Mouse (Mus musculus) right cerebral cortex, adult 18-20 months (tissue): Measurements from ENCODE around the gene Eef1akmt4.
A peak's percentile ranks its signal among the peaks of the same experiment; 100 is the strongest.
"Not testable (repeated sequence)": the region's sequence is repeated elsewhere in the genome, so short reads cannot be mapped to it uniquely, and the experiment has no call there.

ENCODE experiments used
- DNase-seq: peaks from one replicate; pipeline ENCODE4 v3.0.0; 2022; ENCODE audit warnings: mixed read lengths

Gene Eef1akmt4

DNA sequence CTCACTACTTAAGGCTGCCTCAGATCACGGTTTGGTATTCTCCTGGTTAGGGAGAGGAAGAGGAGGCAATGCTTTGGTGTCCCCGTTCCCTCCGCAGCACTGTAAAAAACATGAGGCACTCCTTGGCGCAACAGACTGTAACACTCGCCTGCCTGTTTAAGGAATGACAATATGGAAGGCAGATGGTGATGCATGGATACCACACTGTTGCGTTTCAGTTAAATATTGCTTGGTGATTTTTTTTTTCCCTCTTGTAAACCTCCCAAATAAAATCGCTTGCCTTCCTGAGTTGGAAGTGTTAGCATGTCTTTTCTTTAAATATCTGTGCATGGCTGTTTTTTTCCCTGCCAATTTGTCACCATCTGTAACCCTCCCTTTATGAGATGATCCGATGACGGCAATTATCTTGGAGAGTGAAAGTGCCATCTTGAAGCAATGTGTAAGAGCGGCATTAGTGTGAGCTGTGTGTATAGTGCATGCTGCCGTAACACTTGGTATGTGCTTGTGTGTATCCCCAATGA lies 17.5 kb downstream of the Eef1akmt4 start:
- peak; percentile 52 for DNase-seq

DNA sequence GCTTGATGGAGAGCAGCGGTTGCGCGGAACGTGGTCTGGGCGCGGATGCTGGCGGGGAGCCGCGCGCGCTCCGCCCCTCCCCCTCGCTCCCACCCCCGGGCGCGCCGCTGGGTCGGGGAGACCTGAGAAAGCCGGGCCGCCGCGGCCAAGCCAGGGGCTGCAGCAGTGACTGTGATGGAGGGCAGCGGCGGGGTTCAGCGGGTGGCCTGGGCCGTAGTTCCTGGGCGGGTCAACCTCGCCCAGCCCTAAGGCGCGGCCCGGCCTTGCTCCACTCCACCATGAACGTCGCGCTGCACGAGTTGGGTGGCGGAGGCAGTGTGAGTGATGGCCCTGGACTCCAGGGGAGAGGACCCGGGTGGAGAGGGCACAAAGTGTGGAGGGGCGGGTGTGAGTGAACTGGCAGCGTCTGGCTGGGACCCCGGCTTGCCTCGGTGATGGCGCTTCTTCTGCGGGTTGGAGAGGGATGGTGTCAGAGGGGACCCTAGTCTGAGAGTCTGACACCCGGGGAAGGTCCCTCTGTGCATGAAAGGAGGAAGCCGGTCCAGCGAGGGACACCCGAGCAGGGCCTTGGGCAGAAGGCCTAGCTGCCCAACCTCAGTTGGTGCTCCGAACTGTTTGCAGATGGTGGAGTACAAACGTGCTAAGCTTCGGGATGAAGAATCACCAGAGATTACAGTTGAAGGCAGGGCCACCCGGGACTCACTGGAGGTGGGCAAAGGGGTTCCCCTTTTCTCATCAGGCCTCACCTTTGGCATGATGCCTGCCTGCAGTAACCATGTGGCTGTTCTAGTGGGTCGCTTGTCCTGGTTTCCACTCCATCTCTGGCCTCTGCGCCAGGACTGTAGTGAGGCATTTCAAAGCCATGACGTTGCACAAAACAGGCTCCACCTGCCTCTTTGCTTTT lies 18.6 kb downstream of the Eef1akmt4 start, which contains the start of gene Ece2:
Gene Ece2, plus strand, starts transcription at position 98 of the 904 bp plus-strand sequence.
- DNase-seq = peak; percentile 14

DNA sequence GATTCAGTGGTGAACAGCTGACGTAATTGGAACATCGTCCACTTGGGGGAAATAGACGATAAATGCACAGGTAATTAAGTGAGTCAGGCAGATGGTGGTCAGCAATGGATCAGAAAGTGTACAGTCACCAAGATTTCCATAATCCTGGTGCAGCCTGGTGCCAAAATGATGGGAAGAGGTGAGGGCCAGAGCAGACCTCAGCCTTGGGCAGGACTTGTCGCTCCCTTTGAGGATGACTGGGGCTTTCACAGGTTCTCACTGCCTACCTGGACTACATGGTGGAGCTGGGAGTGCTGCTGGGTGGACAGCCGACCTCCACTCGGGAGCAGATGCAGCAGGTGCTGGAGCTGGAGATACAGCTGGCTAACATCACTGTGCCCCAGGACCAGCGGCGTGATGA lies 26.0 kb downstream of the Eef1akmt4 start:
- no peak for DNase-seq

DNA sequence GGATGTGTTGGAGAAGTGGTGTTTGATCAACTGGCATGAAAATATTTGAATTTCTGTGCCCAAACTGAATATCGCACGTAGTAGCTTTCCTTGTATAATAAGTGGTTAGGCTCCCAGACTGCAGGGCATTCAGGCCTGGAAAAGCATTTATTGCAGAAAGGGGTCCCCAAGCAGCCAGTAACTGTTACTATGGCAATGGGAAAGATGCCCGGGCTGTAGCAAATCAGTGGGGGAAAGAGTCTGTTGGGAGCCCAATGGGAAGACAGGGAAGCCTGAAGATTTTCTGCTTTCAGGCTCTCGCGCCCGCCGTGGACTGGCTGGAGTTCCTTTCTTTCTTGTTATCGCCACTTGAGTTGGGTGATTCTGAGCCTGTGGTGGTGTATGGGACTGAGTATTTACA lies 27.0 kb downstream of the Eef1akmt4 start:
- peak; percentile 32 for DNase-seq

DNA sequence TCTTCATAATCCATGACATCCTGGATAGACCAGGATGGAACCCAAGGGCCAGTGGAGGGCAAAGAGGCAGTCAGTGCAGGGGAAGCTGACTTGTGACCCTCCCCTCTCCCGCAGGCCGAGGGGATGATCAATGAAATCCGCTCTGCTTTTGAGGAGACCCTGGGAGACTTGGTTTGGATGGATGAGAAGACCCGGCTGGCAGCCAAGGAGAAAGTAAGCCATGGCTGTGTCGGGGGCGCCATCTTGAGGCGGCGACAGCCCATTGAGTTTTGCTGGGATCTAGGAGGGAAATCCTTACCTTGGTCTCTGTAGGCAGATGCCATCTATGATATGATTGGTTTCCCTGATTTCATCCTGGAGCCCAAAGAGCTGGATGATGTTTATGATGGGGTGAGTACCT lies 30.8 kb downstream of the Eef1akmt4 start:
- peak; percentile 77 for DNase-seq

DNA sequence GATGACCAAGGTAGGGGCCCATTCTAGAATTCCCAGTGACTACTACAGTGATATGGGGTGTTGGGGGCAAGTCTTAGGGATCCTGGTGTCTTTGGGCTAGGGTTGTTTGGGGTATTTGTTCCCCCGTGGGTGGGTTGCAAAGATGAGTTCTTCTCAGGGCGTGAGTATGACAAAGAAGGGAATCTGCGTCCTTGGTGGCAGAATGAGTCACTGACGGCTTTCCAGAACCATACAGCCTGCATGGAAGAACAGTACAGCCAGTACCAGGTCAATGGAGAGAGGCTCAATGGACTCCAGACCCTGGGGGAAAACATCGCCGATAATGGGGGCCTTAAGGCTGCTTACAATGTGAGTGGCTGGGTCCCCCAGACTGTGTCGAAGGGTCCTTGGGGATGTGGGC lies 32.5 kb downstream of the Eef1akmt4 start:
- no peak for DNase-seq

DNA sequence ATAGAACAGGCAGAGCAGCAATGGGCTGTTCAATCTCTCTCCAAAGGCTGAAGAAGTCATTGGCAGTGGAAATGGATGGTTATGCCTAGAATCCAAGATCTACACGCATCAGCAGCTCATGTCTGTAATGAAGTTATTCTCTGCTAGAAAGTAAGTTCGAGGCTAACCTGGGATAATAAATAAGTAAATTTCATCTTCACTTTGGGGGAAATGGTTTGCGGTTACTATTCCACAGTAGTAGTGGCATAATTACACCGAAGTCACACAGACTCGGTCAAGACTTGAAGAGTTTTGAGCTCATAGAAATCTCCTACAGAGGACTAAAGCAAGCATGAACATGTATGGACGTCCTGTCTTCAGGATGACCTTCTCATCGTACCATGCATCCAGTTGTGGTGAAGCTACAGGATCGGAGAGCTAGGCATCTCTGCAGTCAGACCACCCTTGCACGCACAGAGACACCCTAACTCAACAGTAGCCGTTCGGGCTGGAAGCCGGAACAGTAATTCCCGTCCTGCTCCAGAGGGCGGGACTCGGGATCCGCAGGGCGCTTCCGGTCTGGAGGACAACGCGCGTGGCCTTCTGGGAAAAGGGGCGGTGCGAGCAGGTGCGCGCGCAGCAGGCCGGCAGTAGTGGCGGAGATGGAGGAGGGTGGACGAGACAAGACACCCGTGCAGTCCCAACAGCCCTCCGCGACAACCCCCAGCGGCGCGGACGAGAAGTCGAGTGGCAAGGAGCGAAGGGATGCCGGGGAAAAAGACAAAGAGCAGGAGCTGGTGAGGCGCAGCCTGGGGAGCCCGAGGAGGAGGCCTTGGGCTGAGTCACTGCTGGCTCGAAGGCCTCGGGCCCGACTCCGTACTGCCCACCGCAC lies 39.9 kb downstream of the Eef1akmt4 start, which contains the start of gene Psmd2:
Gene Psmd2, plus strand, starts transcription at position 577 of the 871 bp plus-strand sequence.
- peak; percentile 97 for DNase-seq

DNA sequence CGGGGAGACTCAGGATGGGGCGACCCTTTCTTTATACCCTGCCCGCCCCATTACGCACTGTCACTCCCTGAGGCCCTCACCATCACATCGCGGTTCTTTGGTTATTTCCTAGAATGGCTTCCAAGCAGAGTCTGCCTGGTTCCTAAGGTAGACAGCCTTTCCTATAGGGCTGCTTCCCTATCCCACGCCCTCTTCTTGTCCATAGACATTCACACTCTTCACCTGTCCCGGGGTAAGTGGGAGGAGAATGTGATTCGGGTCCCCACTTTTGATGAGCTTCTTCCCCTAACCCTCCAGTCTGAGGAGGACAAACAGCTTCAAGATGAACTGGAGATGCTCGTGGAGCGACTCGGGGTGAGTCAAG lies 40.5 kb downstream of the Eef1akmt4 start:
- DNase-seq = no peak

DNA sequence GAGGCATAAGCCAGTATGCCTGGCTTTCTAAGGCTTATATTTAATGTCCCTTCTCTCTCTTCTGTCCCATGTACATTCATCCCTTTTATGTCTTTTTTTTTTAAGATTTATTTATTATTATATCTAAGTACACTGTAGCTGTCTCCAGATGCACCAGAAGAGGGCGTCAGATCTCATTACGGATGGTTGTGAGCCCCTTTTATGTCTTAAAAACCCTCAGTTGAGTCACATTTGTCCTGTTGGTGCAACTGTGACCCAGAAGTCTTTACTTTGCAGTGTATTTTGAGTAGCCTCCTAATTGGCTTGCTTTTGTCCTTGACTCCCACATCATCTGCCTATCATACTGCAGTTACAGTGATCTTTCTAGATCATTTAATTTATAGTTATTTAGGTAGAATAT lies 41.9 kb downstream of the Eef1akmt4 start:
- DNase-seq = no peak

DNA sequence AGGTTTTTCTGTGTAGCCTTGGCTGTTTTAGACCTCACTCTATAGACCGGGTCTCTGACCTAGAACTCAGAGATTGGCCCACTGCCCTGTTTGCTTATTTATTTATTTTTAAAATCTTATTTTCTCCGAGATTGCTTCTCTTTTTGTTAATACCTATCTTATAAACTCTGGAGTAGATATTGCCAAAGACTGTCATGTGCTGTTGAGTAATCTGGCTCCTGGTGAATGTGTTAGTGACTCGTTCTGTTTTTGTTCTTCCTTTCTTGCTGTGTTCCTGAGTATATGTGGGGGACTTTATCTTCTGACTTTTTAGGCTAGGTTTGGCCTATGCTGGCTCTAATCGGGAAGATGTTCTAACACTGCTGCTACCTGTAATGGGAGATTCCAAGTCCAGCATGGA lies 46.3 kb downstream of the Eef1akmt4 start:
- DNase-seq = no peak

DNA sequence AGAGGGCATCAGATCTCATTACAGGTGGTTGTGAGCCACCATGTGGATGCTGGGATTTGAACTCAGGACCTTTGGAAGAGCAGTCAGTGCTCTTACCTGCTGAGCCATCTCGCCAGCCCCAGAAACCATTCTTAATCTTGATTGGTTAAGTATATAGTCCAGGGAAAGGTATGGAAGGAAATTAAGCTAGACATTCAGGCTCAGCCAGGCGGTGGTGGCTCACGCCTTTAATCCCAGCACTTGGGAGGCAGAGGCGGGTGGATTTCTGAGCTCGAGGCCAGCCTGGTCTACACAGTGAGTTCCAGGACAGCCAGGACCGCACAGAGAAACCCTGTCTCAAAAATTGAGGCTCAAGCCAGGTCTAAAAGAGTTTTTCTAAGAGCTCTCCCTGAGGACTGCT lies 56.6 kb downstream of the Eef1akmt4 start, which contains the start of gene Eif4g1:
Gene Eif4g1, plus strand, starts transcription at position 301 of the 400 bp plus-strand sequence.
- DNase-seq = not testable (repeated sequence)
